Mouse (Mus musculus) thymus, postnatal 25 days (tissue): ENCODE results near the gene Pagr1a.
A peak's percentile ranks its signal among the peaks of the same experiment; 100 is the strongest.

Experiments
- DNase-seq: peaks from one replicate; pipeline ENCODE4 v3.0.0; 2022

Pagr1a gene

DNA sequence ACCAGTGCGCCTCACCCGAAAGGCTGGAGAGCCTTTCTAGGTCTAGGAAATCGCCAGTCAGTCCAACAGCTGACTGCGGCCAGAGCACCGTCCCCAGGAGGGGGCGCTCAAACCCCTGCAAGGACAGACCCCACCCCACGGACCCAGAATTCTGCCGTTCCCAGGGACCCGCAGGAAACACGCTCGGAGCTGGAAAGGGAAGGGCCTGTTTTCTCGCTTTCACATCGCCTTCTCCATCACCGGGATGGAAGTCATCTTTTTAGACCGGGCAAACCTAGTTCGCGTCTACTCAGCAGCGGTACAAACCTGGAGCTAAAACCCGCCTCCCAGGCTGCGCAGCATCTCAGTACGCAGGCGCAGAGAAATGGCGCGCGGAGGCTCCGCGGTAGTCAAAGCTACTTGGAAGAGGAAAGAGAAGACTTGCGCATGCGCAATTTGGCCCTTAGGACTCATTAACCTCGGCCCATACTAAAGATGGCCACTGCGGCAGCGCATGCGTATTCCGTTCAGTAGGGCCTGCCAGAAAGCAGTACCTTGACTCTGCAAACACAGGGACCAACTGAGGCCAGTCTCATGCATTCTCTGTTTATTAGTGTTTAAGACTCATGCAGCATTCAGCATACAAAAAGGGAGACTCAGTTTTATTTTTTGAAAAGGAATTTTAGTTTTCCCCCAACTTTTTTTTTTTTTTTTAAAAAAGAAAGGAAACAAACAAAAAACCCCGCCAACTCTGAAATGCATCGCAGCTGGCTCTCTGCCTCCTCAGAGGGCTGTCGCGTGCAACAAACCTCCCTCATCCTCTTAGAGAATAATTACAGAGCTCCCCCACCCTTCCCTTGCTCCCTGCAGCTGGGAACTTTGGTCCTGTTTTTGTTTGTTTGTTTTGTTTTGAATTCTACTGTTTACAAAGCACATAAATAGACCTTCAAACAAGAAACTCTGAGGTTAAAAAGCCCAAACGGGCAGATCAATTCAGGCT, at the start of gene Pagr1a:
Pagr1a (minus strand) TSS at position 382 of the 979 bp plus-strand sequence.
- peak; percentile 96 for DNase-seq

DNA sequence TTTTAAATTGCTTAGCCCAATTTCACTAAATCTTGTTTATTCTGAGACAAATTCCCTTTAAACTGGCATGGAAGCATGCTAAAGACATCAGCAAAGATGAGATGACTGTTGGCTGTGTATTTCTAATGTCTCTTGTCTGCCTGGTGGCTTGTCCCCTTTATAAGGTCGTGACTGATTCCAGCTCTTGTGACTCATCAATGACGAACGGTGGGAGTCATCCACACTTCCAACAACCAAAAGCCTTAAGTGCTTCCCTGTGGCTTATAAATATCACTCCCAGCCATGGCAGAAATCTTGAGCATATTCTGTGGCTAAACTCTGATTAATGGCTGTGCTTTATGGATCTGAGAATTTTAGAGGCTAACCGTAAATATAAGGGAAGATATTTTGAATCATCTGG, 49.2 kb upstream of the Pagr1a start:
- DNase-seq, result no peak

DNA sequence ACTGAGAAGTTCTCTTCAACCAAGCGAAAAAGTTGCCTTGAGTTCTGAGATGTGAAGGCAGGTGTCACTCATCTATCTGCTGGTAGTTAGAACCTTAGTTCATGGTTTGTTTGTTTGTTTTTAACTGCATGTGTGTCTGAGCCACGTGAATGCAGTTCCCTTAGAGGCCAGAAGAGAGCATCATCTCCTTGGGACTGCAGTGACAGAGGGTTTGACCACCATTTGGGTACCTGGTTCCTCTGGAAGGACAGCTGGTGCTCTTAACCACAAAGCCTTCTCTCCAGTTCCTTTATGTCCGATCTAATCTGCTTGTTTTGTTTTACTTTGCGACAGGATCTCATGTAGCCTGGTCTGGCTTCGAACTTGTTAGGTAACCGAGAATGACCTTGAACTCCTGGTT, 48.4 kb upstream of the Pagr1a start:
- DNase-seq, result no peak

DNA sequence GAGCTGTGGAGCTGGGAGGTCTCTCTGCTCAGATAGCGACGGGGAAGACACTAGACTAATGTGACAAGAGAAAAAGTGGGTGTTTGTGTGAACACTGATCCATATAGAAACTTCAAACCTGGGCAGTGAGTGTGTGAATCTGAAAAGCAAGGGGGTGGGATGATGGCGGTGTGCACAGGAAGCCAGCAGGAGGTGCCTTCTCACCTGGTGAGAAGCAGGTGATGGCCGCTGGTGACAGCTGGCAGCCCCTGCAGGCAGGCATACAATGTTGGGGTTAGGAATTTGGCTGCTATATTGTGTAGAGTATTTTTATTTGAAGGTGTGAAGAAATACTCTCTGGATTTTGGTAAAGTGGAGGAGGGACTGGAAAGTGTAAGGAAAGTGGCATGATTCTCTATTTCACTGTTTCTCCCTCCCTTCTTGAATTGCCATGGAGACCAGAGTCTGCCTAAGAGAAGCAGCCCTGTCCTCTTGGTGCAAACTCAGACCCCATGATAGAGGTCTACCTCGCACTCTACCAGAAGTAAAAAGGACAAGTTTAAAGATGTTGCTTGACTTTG, 38.0 kb upstream of the Pagr1a start:
- peak; percentile 46 for DNase-seq

DNA sequence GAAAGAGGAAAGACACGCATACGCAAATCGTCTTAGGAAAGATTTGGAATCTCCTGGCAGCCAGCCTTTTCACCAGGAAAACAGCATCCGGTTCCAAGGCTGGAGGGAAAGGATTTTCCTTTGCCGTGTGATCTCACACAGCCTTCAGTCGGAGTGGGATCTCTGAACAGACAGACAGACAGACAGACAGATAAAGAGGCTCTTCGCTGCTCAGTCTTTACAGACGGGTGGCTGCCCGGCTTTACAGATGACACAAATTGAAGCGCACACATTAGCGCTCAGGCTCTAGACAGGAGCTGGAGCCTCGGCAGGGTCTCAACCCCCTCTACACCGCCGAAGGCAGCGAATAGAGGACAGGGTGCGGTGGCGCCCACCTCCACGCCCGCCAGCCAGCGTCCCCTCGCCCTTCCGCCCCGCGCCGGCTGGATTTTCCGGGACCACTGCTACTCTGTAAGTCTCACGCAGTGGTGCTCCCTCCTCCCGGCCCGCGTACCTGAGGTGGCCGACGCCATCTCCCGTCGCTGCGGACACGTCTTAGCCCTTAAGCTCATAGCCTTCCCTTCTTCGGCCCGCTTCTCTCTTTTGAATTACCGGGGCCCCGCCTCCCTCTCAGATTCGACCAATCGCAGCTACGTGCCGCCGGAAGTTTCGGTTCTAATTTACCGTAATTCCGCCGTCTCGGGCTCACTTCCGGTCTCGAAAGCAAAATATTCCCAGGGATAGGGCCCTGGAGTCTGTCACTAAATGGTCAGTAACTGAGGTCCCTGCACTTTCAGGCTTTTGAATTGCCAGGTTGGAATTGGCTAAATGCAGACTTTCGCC, 24.9 kb upstream of the Pagr1a start, which contains the start of gene Kif22:
Kif22 (minus strand) TSS at position 621 of the 822 bp plus-strand sequence.
- DNase-seq, result peak; percentile 90

DNA sequence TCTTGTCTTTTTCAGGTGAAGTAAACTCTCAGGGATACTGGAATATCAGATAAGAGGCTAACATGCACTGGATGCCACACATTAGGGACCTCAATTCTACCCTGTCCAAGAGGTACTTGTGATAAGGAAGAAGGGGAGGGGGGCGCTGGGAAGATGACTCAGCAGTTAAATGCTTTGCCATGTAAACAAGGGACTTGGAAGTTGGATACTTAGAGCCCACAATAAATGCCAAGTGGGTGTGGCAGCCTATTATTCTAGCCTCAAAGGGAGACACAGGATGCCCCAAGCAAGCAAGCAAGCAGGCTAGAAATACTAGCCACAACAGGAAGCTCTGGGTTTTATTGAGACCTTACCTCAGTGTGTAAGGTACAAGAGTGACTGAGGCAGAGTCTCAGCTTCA, 14.1 kb upstream of the Pagr1a start:
- DNase-seq, result no peak

DNA sequence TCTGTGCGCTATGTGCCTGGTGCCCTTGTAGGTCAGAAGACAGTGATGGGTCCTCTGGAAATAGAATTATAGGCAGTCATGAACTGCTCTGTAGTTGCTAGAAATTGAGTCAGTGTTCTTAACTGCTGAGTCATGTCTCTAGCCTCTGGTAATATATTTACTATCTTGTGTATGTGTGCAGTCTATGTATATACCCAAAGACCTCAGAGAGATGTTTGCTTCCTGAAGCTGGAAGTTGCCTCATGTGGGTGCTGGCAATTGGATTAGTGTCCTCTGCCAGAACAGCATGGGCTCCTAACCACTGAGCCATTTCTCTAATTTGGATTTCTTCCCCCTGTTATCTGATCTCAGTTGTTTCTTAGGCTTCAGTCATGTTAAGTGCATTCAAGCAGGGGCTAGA, 13.0 kb upstream of the Pagr1a start:
- no peak for DNase-seq

DNA sequence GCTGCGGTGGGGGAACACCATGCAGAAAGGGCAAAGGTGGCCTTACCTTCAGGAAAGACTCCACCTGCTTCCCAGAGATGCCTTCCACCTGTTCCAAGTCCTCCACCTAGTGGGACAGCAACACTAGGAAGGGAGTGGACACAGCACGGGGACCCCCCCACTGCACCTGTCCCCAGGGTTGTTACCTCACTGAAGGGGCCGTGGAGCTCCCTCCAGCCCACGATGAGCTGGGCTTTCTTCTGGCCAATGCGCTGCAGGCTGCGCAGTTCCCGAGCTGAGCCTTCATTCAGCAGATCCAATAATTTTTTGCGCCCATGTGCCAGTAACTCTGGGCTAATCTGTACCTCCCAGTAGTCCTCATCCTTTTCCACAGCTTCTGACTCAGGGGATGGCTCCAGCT, 10.7 kb upstream of the Pagr1a start:
- DNase-seq, result no peak

DNA sequence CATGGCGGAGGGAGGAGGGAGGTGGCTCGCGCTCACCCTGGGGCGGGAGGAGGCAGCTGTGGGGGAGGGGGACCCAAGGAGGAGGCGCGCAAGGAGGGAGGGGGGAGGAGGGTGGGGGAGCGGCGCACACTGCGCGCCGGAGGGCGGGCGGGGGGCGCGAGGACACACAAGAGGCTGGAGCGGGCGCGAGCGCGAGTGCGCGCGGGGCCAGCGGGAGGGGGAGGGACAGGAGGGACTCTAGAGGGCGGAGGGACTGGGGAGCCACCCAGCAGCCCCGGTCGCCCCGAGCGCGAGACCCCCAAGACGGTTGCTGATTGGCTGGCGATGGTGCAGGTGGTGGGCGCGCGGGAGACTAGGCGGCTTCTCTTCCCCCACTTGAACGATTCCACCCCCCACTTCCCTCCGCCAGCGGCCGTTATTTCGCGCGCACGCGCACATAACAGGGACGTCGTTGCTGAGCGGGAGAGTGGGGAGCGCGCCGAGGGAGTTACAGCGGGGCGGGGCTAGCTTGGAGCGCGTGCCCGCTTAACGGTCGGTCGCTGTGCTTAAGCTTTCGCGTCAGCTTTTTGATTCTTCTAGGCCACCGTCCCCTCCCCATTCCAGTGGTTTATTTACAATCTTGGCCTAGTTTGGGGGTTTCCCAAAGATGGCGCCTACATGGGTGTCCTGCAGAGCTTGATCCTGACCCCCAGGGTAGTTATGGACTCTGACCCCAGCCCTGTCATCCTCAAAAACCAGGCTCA, 10.0 kb upstream of the Pagr1a start, which contains the start of gene Maz:
Maz (minus strand) TSS at position 54 of the 743 bp plus-strand sequence.
- peak; percentile 99 for DNase-seq

DNA sequence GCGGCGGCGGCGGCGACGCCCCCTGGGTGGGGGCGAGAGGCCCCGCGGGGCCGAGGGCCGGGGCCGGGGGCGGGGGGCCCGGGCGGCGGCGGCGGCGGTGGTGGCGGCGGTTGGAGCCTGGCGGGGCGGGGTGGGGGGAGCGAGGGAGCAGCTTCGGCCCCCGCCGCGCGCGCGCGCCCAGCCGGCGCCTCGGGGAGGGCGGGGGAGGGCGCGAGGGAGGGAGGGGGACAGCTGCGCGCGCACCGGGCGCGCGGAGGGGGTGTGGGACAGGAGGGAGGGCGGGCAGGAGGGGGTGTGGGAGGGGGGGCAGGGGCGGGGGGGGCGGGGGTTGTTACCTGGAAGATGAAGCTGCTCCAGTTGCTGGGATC, 9.4 kb upstream of the Pagr1a start:
- peak; percentile 86 for DNase-seq

DNA sequence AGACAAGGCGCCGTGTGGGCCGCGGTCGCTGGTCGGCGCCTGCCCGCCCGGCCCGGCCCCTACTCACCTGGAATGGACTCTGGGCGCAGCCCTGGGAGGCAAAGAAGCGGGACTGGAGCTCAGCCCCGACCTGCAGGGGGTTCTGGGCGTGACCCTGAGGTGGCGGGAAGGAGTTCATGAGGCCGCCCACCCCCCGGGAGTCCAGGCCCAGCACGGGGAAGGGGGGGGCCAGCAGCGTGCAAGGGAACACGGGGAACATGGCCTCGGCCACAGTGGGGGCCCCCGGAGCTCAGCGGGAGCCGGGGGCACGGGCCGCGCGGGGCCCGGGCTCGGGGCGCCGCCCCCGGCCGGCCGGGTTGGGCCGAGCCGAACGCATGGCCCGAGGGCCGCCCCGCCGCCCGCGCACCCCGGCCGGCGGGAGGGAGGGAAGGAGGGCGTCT, 9.0 kb upstream of the Pagr1a start:
- DNase-seq, result peak; percentile 82

DNA sequence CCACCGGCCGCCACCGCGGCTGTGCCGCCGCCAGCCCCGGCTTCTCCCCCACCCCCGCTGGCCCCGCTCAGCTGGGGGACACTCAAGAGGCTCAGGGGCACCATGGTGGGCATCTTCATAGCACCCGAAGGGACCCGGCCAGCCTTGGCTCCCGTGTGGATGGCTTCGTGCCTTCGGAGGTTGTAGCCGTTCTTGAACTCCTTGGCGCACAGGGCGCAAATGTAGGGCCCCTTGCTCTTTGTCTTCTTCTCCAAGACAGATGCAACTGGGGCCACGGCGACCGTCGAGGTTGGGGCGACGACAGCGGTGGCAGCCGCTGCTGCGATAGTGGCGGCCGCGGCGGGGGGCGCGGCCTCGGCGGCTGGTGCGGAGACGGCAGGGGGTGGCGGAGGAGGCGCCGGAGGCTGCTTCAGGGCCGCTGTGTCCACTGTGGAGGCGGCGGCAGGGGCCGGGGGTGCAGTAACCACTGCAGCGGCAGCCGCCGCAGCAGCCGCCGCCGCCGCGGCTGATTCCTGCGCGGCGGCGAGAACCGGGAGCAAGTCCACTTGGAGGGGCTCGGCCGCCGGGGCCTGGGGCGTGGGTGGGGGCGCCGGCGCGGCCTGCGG, 8.5 kb upstream of the Pagr1a start:
- no peak for DNase-seq

DNA sequence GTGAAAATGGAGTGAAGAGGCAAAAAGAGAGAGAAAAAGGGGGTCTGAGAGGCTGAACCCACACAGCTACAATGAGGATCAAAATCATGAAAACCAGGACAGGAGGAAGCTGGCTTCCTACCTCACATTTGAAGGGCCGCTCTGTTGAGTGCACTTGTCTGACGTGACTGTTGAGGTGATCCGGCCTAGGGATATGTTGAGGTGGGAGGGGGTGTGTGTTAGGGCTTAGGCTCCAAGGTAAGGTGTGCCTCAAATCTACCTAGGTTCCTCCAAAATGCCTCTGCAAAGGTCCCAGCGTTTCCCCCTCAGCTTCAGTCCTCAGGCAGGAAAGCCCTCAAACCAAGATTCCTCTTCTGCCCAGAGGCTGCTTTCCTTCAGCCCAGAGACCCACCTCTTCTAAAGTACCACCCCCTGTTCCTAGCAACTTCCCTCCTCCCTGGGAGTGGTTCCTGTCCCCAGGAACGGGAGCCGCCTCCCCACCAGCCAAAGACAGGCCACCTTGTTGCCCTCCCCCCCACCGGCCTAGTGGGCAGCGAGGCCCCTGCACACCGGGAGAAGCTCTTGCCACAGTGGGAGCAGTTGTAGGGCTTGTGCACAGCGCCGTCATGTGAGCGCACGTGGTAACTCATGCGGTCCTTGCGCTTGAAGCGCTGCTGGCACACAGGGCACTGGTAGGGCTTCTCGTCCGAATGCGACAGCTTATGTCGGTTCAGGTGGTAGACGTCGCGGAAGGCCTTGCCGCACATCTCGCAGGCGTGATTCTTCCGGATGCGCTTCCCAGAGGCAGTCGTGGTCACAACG, 7.8 kb upstream of the Pagr1a start:
- peak; percentile 88 for DNase-seq

DNA sequence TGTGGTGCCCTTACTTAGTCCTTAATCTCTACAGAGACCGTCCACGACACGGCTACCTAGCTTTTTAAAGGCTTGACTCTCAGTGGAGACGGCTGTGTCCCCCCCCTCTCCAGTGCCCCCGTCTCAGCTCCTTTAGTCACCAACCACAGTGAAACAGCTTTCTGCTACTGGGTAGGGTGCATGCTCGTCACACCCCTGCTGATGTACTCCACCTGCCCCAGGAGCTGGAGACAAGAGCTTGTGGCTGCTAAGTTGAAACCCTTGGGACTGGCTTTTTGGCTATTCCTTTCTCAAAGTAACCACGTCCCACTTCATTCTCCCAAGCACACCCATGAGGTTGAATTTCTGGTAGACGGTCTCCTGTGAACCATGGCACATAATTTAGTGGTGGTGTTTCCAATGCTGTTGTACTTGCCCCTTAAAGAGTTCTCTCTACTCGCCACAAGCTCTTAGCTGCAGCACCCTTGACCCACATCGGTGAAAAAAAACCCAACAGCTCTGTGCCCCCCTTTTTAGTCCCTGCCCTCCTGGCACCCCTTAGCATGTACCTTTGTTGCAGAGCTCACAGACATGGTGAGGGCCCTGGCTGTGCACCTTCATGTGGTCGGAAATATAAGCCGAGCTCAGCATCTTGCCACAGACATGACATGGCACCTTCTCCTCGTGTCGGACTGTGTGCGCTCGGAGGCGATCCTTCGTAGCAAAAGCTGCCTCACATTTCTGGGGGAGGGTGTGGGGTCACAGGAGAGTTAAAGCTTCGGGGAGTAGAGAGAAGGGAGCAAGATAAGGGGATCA, 6.9 kb upstream of the Pagr1a start:
- peak; percentile 73 for DNase-seq

DNA sequence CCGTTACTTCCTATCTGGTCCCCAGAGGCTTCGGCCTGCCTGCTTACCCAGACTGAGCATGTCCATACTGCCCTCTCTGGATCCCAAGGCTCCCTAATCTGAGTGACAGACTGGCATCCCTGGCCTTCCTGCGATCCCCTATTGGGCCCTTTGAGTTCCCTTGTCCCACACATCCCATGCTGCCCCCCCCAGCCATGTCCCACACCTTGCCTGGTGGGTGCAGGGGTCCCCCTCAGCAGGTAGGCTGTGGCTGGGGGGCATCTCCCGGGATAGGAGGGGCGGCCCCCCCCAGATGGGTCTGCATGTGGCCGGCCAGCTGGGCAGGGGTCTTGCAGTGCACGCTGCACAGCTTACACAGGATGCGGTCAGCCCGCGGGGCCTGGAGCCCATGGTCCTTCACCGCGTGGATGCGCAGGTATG, 6.1 kb upstream of the Pagr1a start:
- DNase-seq, result no peak

DNA sequence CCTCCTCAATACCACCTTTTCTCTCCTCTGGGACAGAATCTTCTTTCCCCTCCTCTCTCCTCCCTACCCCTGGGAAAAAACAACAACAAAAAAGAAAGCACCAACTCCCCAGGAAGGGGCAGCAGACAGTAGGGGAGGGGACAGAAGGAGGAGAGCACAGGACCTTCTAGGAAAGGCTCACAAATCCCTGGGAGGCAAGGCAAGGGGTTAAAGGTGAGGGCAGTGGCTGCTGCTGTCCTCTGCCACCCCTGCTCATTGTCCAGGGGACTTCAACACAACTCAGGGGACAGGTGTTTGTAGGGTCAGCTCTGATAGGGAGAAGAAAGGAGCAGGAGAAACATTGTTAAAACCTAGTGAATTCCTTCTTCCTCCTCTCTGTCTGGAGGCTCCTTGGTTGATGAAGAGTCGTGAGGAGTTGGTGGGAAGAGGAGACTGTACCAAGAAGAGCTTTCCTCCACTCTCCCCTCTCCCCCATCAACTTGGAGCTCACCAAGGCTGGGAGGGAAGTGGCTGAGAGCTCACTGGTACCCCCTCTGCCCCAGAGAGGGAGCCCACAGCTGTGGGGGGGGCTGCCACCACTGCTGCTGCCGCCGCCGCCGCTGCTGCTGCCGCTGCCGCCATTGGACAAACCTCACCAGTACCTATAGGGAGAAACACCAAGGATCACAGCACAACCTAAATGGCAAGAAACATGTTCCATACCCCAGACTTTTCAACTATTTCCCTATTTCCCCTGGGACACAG, 5.5 kb upstream of the Pagr1a start:
- peak; percentile 40 for DNase-seq

DNA sequence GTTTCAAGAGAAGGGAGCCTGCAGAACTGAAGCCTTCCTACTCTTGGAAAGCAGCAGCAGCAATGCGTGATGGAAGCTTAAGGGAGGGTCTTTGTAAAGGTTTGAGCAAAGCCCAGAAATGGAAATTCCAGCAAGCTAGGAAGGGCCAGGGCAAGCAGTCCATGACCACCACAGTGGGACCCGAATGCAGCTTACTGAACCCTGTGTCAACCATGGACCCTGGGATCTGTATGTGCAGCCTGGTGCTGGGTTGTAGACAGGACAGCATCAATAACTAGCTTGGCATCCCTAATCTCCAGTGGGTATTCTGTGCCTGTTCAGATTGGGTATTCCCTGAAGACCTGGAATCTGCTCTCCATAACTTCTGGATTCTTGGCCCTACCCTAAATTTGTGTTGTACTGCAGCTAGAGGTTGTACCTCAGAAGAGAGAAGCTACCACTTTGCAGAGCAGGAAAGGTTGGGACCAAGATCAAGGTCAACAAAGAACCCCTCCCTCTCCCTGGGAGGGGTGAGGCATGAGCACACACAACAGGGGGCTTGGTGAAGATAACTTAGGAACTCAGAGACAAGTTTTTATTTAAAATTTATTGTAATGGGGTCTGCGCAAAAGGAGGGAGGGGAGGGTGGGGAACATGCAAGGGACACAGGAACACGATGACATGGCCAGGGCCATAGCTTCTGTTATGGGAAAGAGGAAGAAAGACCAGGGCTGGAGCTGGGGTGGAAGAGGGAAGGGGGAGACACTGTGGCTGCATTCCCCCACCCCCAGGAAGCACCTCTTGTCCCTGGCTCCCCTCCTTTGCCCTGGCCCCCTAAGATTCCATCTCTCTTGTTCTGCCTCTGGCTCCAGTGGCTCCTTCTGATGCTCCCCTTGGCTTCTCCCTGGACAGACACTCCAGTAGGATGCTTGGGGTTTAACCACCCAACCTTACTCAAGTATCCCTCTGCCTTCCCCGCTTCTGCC, 4.7 kb upstream of the Pagr1a start:
- DNase-seq, result no peak

DNA sequence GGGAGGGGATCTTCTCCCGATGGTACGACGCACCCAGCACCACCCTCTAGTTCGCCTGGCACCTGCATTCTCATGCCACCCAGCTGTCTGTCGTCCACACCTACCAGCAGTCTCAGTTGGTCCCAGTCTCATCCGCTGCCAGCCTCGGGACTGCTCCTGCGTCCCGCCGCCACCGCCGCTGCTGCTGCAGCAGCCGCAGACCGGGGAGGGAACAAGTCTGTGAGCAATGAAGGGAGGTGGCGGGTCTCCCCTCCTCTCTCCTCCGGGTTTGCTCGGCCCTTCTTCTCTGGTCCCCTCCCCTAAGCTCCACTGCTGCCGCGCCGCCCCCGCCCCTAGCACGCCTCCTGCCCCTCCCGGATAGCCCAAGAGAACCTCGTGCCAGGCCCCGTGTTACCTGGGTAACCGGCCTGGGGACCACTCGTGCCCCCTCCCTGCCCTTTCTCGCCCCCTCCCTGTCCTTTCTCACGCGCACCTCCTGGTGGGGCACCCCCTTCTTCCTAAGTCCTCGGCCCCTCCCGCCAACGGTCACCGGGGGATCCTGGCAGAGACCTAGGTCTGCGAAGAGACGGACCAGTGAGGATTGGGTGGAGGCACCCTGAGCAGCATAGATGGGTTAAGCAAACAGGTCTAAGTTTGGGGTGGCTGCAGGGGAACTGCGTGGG, 3.9 kb upstream of the Pagr1a start, which contains the start of the genes Gm42742 and Prrt2:
Gm42742 (minus strand) TSS at position 197 of the 662 bp plus-strand sequence.
Prrt2 (minus strand) TSS at position 311 of the 662 bp plus-strand sequence.
- DNase-seq, result peak; percentile 75
